Mouse (Mus musculus) limb, embryonic 14.5 days (tissue): ENCODE measurements around the gene Strip2. TPM values are rescaled to one million over a fixed set of nuclear protein-coding genes. Genes with fewer than 3 reads are reported as not detected.

Source experiments
- ATAC-seq: fragments of 200-750 bp; cut with Nextera tagmentation; 2 replicates; pipeline ENCODE4 v1.8.0; 2017; ENCODE audit warnings: low read depth, moderate number of reproducible peaks, moderate TSS enrichment; ENCODE audit not compliant: low FRiP score
- DNase-seq: peaks from one replicate; pipeline ENCODE4 v3.0.0-alpha.2; 2015; ENCODE audit warnings: low spot score
- H3K27ac ChIP-seq: fragments of 300-500 bp; sonication (generic); replicated peaks from 2 replicates; pipeline ENCODE4 v1.5.1; 2014; ENCODE audit warnings: low read depth, mild to moderate bottlenecking, low read length, moderate library complexity, mixed read lengths
- H3K27me3 ChIP-seq: fragments of 300-500 bp; sonication (generic); 2 replicates; pipeline ENCODE4 v1.6.1; 2014; ENCODE audit warnings: low read length, mixed read lengths; ENCODE audit not compliant: control insufficient read depth, insufficient read depth
- H3K36me3 ChIP-seq: fragments of 300-500 bp; sonication (generic); 2 replicates; pipeline ENCODE4 v1.6.1; 2014; ENCODE audit warnings: mild to moderate bottlenecking, low read length, moderate library complexity, mixed read lengths; ENCODE audit not compliant: control insufficient read depth, insufficient read depth
- H3K4me1 ChIP-seq: fragments of 300-500 bp; sonication (generic); 2 replicates; pipeline ENCODE4 v1.6.1; 2014; ENCODE audit warnings: antibody characterized with exemption, low read length, mixed read lengths; ENCODE audit not compliant: control insufficient read depth, insufficient read depth
- H3K4me2 ChIP-seq: fragments of 300-500 bp; sonication (generic); replicated peaks from 2 replicates; pipeline ENCODE4 v1.6.1; 2014; ENCODE audit warnings: low read depth, mild to moderate bottlenecking, low read length, moderate library complexity; ENCODE audit not compliant: severe bottlenecking
- H3K4me3 ChIP-seq: fragments of 300-500 bp; sonication (generic); replicated peaks from 2 replicates; pipeline ENCODE4 v1.5.1; 2014; ENCODE audit warnings: low read length
- H3K9ac ChIP-seq: fragments of 300-500 bp; sonication (generic); 2 replicates; pipeline ENCODE4 v1.6.1; 2014; ENCODE audit warnings: mild to moderate bottlenecking, low read depth, low read length, moderate library complexity; ENCODE audit not compliant: severe bottlenecking
- H3K9me3 ChIP-seq: fragments of 300-500 bp; sonication (generic); 2 replicates; pipeline ENCODE4 v1.6.1; 2016; ENCODE audit warnings: low read length; ENCODE audit not compliant: control insufficient read depth
- POLR2A ChIP-seq: fragments of 200-500 bp; IDR thresholded peaks from 2 replicates; pipeline ENCODE4 v1.8.0; 2012; ENCODE audit warnings: inconsistent platforms, mild to moderate bottlenecking, moderate library complexity, borderline replicate concordance; ENCODE audit not compliant: insufficient read depth, insufficient read length; ENCODE audit errors: extremely low read depth
- WGBS: fragments of 180-500 bp; shearing (Covaris S2); extraction: QIAGEN DNeasy Blood & Tissue Kit; methylation state at CpG from one replicate; pipeline ENCODE4 v1.1.7; 2014; 5-methylcytosine and 5-hydroxymethylcytosine counted together
- polyA plus RNA-seq, 2 experiments: library from polyadenylated mRNA; depleted of rRNA in 1 of 2; stranded (reverse) in 1 of 2; unstranded in 1 of 2; fragments of >200 nt; fragmentation: Nextera tagmentation in 1 of 2; extraction: Ambion mirVana in 1 of 2; gene quantifications; 2 replicates each; pipeline versions ENCODE4 v1.2.1 to v1.2.3; 2012 to 2014

The Strip2 gene
- polyA plus RNA-seq, 2 experiments, result 2.5 to 3.3 TPM

GRCm38 (mm10) chr6:29901450-29901849 lies 15.4 kb upstream of the Strip2 start:
- H3K9ac ChIP-seq, result no peak overlapping the region

GRCm38 (mm10) chr6:29902256-29902655 lies 14.6 kb upstream of the Strip2 start:
- TF ChIP-seq POLR2A, result no peak

More at GRCm38 (mm10) chr6:29901450-29901849, 15.4 kb upstream of the Strip2 start:
- no peak overlapping the region for H3K4me2 ChIP-seq
- H3K36me3 ChIP-seq, result peaks cover 37% of the 10 kb centered on the region
- H3K27ac ChIP-seq, result no peak overlapping the region
- ATAC-seq, result no peak
- H3K9me3 ChIP-seq, result no peaks in the 10 kb centered on the region
- no peak for DNase-seq
- TF ChIP-seq POLR2A, result no peak
- no peaks in the 10 kb centered on the region for H3K27me3 ChIP-seq
- H3K4me1 ChIP-seq, result no peaks in the 10 kb centered on the region
- no peak overlapping the region for H3K4me3 ChIP-seq
- 97% methylated on average over 1 of the region's 1 CpGs for WGBS

GRCm38 (mm10) chr6:29903343-29903914 lies 13.4 kb upstream of the Strip2 start:
- no peaks in the 10 kb centered on the region for H3K27me3 ChIP-seq
- H3K9ac ChIP-seq, result no peak overlapping the region
- no peak for TF ChIP-seq POLR2A
- WGBS, result 95% methylated on average over 3 of the region's 3 CpGs
- peaks cover 32% of the 10 kb centered on the region for H3K36me3 ChIP-seq
- no peak overlapping the region for H3K4me3 ChIP-seq
- H3K9me3 ChIP-seq, result no peaks in the 10 kb centered on the region
- H3K4me2 ChIP-seq, result no peak overlapping the region
- ATAC-seq, result no peak
- H3K4me1 ChIP-seq, result no peaks in the 10 kb centered on the region
- DNase-seq, result no peak
- no peak overlapping the region for H3K27ac ChIP-seq

More at GRCm38 (mm10) chr6:29902256-29902655, 14.6 kb upstream of the Strip2 start:
- H3K27ac ChIP-seq, result no peak overlapping the region
- ATAC-seq (no peak), DNase-seq (no peak)
- H3K27me3 ChIP-seq, result no peaks in the 10 kb centered on the region
- no peak overlapping the region for H3K4me3 ChIP-seq
- H3K36me3 ChIP-seq, result peaks cover 29% of the 10 kb centered on the region
- H3K4me2 ChIP-seq, result no peak overlapping the region
- no peak overlapping the region for H3K9ac ChIP-seq
- WGBS, result 79% methylated on average over 2 of the region's 2 CpGs
- no peaks in the 10 kb centered on the region for H3K4me1 ChIP-seq
- H3K9me3 ChIP-seq, result no peaks in the 10 kb centered on the region

- no peak for TF ChIP-seq POLR2A
- ATAC-seq (no peak), DNase-seq (no peak)
- H3K9ac ChIP-seq, result no peak overlapping the region
- H3K4me1 ChIP-seq, result no peaks in the 10 kb centered on the region
- H3K4me3 ChIP-seq, result no peak overlapping the region
- 60% methylated on average over 3 of the region's 3 CpGs for WGBS
- no peak overlapping the region for H3K27ac ChIP-seq
- no peak overlapping the region for H3K4me2 ChIP-seq
- no peaks in the 10 kb centered on the region for H3K9me3 ChIP-seq
- no peaks in the 10 kb centered on the region for H3K27me3 ChIP-seq
- peaks cover 38% of the 10 kb centered on the region for H3K36me3 ChIP-seq
These were observed 12.5 kb upstream of the Strip2 start for GRCm38 (mm10) chr6:29904281-29904680.

GRCm38 (mm10) chr6:29910631-29911030 lies 6.2 kb upstream of the Strip2 start:
- no peak for ATAC-seq
- no peak overlapping the region for H3K4me3 ChIP-seq
- DNase-seq, result no peak
- no peaks in the 10 kb centered on the region for H3K4me1 ChIP-seq
- no peak overlapping the region for H3K27ac ChIP-seq
- H3K36me3 ChIP-seq, result peaks cover 27% of the 10 kb centered on the region
- H3K9me3 ChIP-seq, result no peaks in the 10 kb centered on the region
- no peak overlapping the region for H3K9ac ChIP-seq
- TF ChIP-seq POLR2A, result no peak
- no peak overlapping the region for H3K4me2 ChIP-seq
- no peaks in the 10 kb centered on the region for H3K27me3 ChIP-seq
- 90% methylated on average over 3 of the region's 3 CpGs for WGBS

GRCm38 (mm10) chr6:29913673-29914072 lies 3.1 kb upstream of the Strip2 start:
- Histone ChIP-seq H3K4me3 (no peak overlapping the region), H3K27me3 (no peaks in the 10 kb centered on the region), H3K4me2 (no peak overlapping the region), H3K4me1 (peaks cover 7% of the 10 kb centered on the region), H3K27ac (no peak overlapping the region), H3K36me3 (peaks cover 18% of the 10 kb centered on the region), H3K9me3 (no peaks in the 10 kb centered on the region), H3K9ac (no peak overlapping the region)
- WGBS, result 28% methylated on average over 1 of the region's 1 CpGs
- TF ChIP-seq POLR2A, result no peak
- no peak for ATAC-seq
- no peak for DNase-seq
